Mouse (Mus musculus) myocyte (in vitro differentiated cells): ENCODE measurements around the gene Rere.

Experiments
- CEBPB ChIP-seq: IDR thresholded peaks from 2 replicates; pipeline ENCODE4 v1.6.1; 2011; ENCODE audit warnings: mild to moderate bottlenecking, moderate library complexity; ENCODE audit not compliant: poor library complexity, insufficient read depth, severe bottlenecking
- E2F4 ChIP-seq: IDR thresholded peaks from one replicate; pipeline ENCODE4 v1.6.1; 2011; ENCODE audit warnings: mild to moderate bottlenecking, control low read depth, moderate library complexity; ENCODE audit not compliant: insufficient read depth
- MAX ChIP-seq: IDR thresholded peaks from one replicate; pipeline ENCODE4 v1.6.1; 2011; ENCODE audit warnings: low read depth, mild to moderate bottlenecking, control low read depth
- MYOD1 ChIP-seq, 3 experiments: IDR thresholded peaks; one replicate each; pipeline ENCODE4 v1.6.1; 2011; ENCODE audit warnings: control low read depth in 2 of 3, low read depth in 2 of 3, mild to moderate bottlenecking in 2 of 3, moderate library complexity in 1 of 3; ENCODE audit not compliant: insufficient read length in 2 of 3, control insufficient read depth in 1 of 3
- MYOG ChIP-seq, 3 experiments: IDR thresholded peaks; one replicate each; pipeline ENCODE4 v1.6.1; 2011; ENCODE audit warnings: control low read depth in 2 of 3, low read depth in 2 of 3, mild to moderate bottlenecking in 2 of 3; ENCODE audit not compliant: insufficient read length in 2 of 3, control insufficient read depth in 1 of 3, insufficient read depth in 1 of 3
- POLR2A ChIP-seq: IDR thresholded peaks from one replicate; pipeline ENCODE4 v1.6.1; 2011; ENCODE audit warnings: low read depth, mild to moderate bottlenecking, control low read depth, moderate library complexity; ENCODE audit not compliant: insufficient read length
- TCF12 ChIP-seq: IDR thresholded peaks from one replicate; pipeline ENCODE4 v1.6.1; 2011; ENCODE audit warnings: mild to moderate bottlenecking, control low read depth; ENCODE audit not compliant: poor library complexity, insufficient read depth, severe bottlenecking

- TF ChIP-seq E2F4 = no peak
- TF ChIP-seq TCF12 = no peak
- TF ChIP-seq MYOD1 (IDR thresholded peaks at IDR 0.05; ENCODE audit: control insufficient read depth in 1 of 3, insufficient read length in 2 of 3, low read depth in 2 of 3) = no peak
- no peak for TF ChIP-seq MAX
- no peak for TF ChIP-seq POLR2A
- no peak for TF ChIP-seq MYOG (IDR thresholded peaks at IDR 0.05; ENCODE audit: control insufficient read depth in 1 of 3, insufficient read depth in 1 of 3, insufficient read length in 2 of 3, low read depth in 2 of 3)
- TF ChIP-seq CEBPB = no peak
Measured at GRCm38 (mm10) chr4:150563281-150563680, 281.8 kb downstream of the Rere start.
